Mouse (Mus musculus): ENCODE measurements around the gene Fbn1. TPM values are rescaled to one million over a fixed set of nuclear protein-coding genes. Genes with fewer than 3 reads are reported as not detected.

The Fbn1 gene
- polyA plus RNA-seq, 1 experiment, result 6.5 TPM

DNA sequence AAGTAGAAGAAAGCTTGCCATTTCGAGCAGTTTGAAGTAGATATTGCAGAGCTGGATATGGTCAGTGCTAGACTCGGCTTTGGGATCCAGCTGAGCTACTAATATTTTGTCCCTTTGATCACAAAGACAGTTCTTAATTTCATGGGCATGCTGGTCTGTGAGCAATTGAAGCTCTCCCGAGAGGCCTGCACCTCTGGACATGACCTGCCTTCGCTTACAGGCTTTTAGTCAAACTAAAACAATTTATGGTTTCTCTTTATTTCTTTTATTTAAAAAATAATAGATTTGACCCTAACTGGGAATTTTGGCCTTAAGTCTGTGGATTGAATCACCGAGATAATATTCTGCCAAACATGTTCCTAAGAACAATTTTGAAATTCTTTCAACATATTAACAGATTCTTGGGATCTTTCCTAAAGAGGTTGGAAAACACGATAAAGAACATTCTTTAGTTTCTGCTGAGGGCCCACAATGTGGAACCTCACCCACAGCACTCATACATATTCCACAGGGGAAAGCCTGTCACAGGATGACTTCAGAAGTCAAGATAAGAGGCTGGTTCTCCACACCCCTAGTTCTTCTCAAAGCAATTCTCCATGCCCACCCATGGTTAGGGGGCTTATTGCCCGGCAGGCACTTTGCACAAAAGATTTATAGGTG is 125.0 kb downstream of the Fbn1 start:
- WGBS, result 81% methylated on average over 7 of the region's 7 CpGs
- no peak for TF ChIP-seq POLR2A (IDR thresholded peaks at IDR 0.05; ENCODE audit: low read depth, low read length)
- TF ChIP-seq CTCF (conservative IDR thresholded peaks at IDR 0.05; ENCODE audit: insufficient read depth, insufficient read length, low read depth, low read length), result no peak
- Histone ChIP-seq H3K27me3 (replicated peaks; ENCODE audit: control insufficient read depth, insufficient read depth, low read length) (no peaks in the 10 kb centered on the region), H3K4me3 (ENCODE audit: insufficient read depth, low read depth, low read length) (no peak overlapping the region), H3K27ac (ENCODE audit: insufficient read depth, low read depth, low read length) (no peak overlapping the region), H3K36me3 (ENCODE audit: control insufficient read depth, insufficient read depth, low read length) (no peaks in the 10 kb centered on the region), H3K4me1 (ENCODE audit: control insufficient read depth, insufficient read depth, low read length) (no peaks in the 10 kb centered on the region)
- DNase-seq, result no peak

DNA sequence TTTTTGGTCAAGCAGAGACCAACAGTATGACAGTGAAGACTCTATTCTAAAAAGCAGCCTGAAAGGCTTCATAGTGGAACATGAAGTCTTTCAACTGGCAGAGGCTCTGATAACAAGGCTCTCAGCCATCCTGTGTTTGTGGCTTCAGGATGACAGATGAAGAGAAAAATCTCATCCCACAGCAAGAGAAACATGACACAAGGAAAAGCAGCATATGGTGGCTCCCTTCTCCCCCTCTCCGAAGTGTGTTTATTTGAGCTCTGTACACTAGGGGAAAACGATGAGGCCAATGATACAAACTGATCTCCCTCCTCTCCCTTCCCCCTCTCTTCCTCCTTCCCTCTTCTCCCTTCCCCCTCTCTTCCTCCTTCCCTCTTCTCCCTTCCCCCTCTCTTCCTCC is 127.7 kb downstream of the Fbn1 start:
- Histone ChIP-seq H3K36me3 (ENCODE audit: control insufficient read depth, insufficient read depth, low read length) (no peaks in the 10 kb centered on the region), H3K4me3 (ENCODE audit: insufficient read depth, low read depth, low read length) (no peak overlapping the region), H3K27me3 (replicated peaks; ENCODE audit: control insufficient read depth, insufficient read depth, low read length) (no peaks in the 10 kb centered on the region), H3K27ac (ENCODE audit: insufficient read depth, low read depth, low read length) (no peak overlapping the region), H3K4me1 (ENCODE audit: control insufficient read depth, insufficient read depth, low read length) (no peaks in the 10 kb centered on the region)
- TF ChIP-seq CTCF (conservative IDR thresholded peaks at IDR 0.05; ENCODE audit: insufficient read depth, insufficient read length, low read depth, low read length) (no peak), POLR2A (IDR thresholded peaks at IDR 0.05; ENCODE audit: low read depth, low read length) (no peak)
- 54% methylated on average over 2 of the region's 2 CpGs for WGBS
- no peak for DNase-seq

DNA sequence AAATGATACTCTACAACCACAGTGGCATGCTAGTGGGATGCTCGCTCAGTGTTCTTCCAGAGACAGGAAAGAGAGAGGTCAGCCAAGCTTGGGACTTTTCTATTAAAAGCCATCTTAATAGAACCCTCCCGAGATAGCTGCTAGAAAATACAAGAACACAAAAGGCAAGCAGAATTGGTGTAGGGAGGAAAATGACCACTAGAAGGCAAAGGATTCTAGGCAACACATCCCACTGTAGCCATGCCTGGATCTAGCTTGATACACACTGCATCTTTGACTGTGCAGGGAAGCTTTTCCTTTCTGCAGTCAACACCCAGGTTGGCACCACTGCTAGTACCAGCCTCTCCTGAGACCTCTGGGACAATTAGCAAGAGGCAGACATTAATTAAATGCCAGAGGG is 128.6 kb downstream of the Fbn1 start:
- no peaks in the 10 kb centered on the region for H3K36me3 ChIP-seq (ENCODE audit: control insufficient read depth, insufficient read depth, low read length)
- no peak for TF ChIP-seq CTCF (conservative IDR thresholded peaks at IDR 0.05; ENCODE audit: insufficient read depth, insufficient read length, low read depth, low read length)
- no peak for TF ChIP-seq POLR2A (IDR thresholded peaks at IDR 0.05; ENCODE audit: low read depth, low read length)
- no peak for DNase-seq
- no peak overlapping the region for H3K27ac ChIP-seq (ENCODE audit: insufficient read depth, low read depth, low read length)
- no peak overlapping the region for H3K4me3 ChIP-seq (ENCODE audit: insufficient read depth, low read depth, low read length)
- H3K4me1 ChIP-seq (ENCODE audit: control insufficient read depth, insufficient read depth, low read length), result no peaks in the 10 kb centered on the region
- H3K27me3 ChIP-seq (replicated peaks; ENCODE audit: control insufficient read depth, insufficient read depth, low read length), result no peaks in the 10 kb centered on the region
- WGBS, result 75% methylated on average over 2 of the region's 2 CpGs

DNA sequence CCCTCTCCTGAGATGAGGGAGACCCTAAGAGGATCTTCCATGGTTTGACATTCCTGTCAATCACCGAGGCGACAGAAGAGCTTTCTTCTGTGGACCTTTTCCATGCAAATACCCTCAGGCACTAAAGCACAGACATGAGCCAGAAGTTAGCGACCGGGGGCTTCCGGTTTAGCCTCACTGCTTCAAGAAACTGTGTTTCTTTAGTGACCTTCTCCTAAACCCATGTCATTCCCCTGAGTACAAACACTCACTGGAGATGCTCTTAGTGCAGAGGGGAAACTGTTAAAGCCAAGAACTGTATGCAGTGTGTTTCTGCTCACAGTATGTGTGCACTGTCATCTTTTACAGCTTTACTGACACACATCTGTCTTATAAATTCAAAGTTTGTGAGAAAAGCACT is 131.9 kb downstream of the Fbn1 start:
- H3K4me3 ChIP-seq (ENCODE audit: insufficient read depth, low read depth, low read length), result no peak overlapping the region
- 77% methylated on average over 5 of the region's 5 CpGs for WGBS
- DNase-seq, result no peak
- no peak overlapping the region for H3K27ac ChIP-seq (ENCODE audit: insufficient read depth, low read depth, low read length)
- H3K4me1 ChIP-seq (ENCODE audit: control insufficient read depth, insufficient read depth, low read length), result no peaks in the 10 kb centered on the region
- no peaks in the 10 kb centered on the region for H3K36me3 ChIP-seq (ENCODE audit: control insufficient read depth, insufficient read depth, low read length)
- TF ChIP-seq CTCF (conservative IDR thresholded peaks at IDR 0.05; ENCODE audit: insufficient read depth, insufficient read length, low read depth, low read length) (no peak), POLR2A (IDR thresholded peaks at IDR 0.05; ENCODE audit: low read depth, low read length) (no peak)
- H3K27me3 ChIP-seq (replicated peaks; ENCODE audit: control insufficient read depth, insufficient read depth, low read length), result no peaks in the 10 kb centered on the region

DNA sequence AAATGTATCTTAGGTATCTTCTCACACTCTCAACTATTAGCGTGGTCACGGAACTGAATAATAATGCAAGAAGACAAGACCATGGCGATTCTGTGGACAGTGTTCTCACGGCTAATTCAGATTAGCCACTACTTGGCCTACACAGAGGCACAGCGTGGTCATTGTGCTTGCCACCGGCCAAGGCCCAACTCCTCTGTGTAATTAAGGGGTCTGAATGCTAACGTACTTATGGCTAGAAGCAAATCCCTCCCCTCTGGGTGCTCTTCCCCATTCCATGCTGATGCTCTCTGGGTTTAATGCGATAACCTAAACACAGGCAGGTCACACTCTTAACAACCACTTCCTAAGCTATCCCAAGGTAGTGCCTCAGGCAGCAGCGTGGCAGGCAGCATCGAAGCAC is 132.5 kb downstream of the Fbn1 start:
- DNase-seq, result no peak

DNA sequence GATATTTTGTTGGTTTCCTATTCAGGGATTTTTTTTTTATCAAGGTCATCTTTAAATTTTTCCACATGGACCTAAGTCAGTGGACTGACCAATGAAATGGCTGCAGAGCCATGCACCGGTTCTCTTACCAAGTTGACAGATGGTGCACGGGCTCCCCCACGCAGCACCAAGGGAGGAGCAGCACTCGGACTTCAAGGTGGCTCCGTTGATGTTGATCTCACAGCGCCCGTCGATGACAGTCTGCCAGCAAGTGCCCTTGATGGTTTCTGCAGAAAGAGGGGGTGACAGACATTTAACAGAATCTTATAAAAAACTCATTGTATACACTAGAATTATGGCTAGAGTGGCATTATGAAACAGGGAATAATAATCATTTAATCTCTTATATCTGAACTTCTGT is 138.1 kb downstream of the Fbn1 start:
- Histone ChIP-seq H3K36me3 (ENCODE audit: control insufficient read depth, insufficient read depth, low read length) (no peaks in the 10 kb centered on the region), H3K27me3 (replicated peaks; ENCODE audit: control insufficient read depth, insufficient read depth, low read length) (no peaks in the 10 kb centered on the region), H3K4me3 (ENCODE audit: insufficient read depth, low read depth, low read length) (no peak overlapping the region), H3K4me1 (ENCODE audit: control insufficient read depth, insufficient read depth, low read length) (no peaks in the 10 kb centered on the region), H3K27ac (ENCODE audit: insufficient read depth, low read depth, low read length) (no peak overlapping the region)
- WGBS, result 91% methylated on average over 8 of the region's 8 CpGs
- no peak for TF ChIP-seq POLR2A (IDR thresholded peaks at IDR 0.05; ENCODE audit: low read depth, low read length)
- no peak for TF ChIP-seq CTCF (conservative IDR thresholded peaks at IDR 0.05; ENCODE audit: insufficient read depth, insufficient read length, low read depth, low read length)
- no peak for DNase-seq

More for the DNA sequence above, 132.5 kb downstream of the Fbn1 start:
- 90% methylated on average over 10 of the region's 10 CpGs for WGBS
- Histone ChIP-seq H3K27ac (ENCODE audit: insufficient read depth, low read depth, low read length) (no peak overlapping the region), H3K36me3 (ENCODE audit: control insufficient read depth, insufficient read depth, low read length) (no peaks in the 10 kb centered on the region), H3K4me1 (ENCODE audit: control insufficient read depth, insufficient read depth, low read length) (no peaks in the 10 kb centered on the region), H3K4me3 (ENCODE audit: insufficient read depth, low read depth, low read length) (no peak overlapping the region), H3K27me3 (replicated peaks; ENCODE audit: control insufficient read depth, insufficient read depth, low read length) (no peaks in the 10 kb centered on the region)
- TF ChIP-seq CTCF (conservative IDR thresholded peaks at IDR 0.05; ENCODE audit: insufficient read depth, insufficient read length, low read depth, low read length), result no peak
- no peak for TF ChIP-seq POLR2A (IDR thresholded peaks at IDR 0.05; ENCODE audit: low read depth, low read length)

DNA sequence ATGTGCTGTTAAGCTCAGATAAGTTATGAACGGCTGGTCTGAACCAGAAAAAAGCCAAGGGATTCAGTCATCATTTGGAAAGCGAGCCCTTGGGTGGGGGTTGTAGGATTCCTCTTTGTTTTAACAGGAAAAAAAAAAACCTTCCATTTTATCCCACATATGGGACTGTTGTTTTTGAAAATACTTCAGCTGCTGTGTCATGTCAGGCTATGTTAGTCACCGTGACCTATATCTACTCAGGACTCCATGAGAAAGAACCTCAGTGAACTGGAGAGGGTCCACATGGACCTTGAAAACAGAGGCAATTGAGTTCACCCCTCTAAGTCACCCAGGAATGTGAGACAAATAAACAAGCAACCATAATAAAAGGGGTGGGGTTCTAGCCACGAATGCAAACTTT is 139.2 kb downstream of the Fbn1 start:
- WGBS, result 67% methylated on average over 4 of the region's 4 CpGs
- Histone ChIP-seq H3K27me3 (replicated peaks; ENCODE audit: control insufficient read depth, insufficient read depth, low read length) (no peaks in the 10 kb centered on the region), H3K4me1 (ENCODE audit: control insufficient read depth, insufficient read depth, low read length) (no peaks in the 10 kb centered on the region), H3K36me3 (ENCODE audit: control insufficient read depth, insufficient read depth, low read length) (no peaks in the 10 kb centered on the region), H3K4me3 (ENCODE audit: insufficient read depth, low read depth, low read length) (no peak overlapping the region), H3K27ac (ENCODE audit: insufficient read depth, low read depth, low read length) (0 out of 2 replicates have a peak overlapping the region, but pooled peaks have one; percentile 38)
- TF ChIP-seq POLR2A (IDR thresholded peaks at IDR 0.05; ENCODE audit: low read depth, low read length), result no peak
- TF ChIP-seq CTCF (conservative IDR thresholded peaks at IDR 0.05; ENCODE audit: insufficient read depth, insufficient read length, low read depth, low read length), result no peak
- peak; percentile 22 for DNase-seq
